Mouse (Mus musculus) olfactory bulb, adult 2 months (tissue): Measurements from ENCODE around the gene Uqcc3. TPM values are rescaled to one million over a fixed set of nuclear protein-coding genes. Genes with fewer than 3 reads are reported as not detected.

Experiments
- H3K27ac ChIP-seq: fragments of 200-500 bp; 2 replicates; pipeline ENCODE4 v1.5.1; 2012; ENCODE audit warnings: low read depth, low read length; ENCODE audit not compliant: insufficient read depth
- H3K4me1 ChIP-seq: fragments of 200-500 bp; 2 replicates; pipeline ENCODE4 v1.6.1; 2012; ENCODE audit warnings: low read length; ENCODE audit not compliant: control insufficient read depth, insufficient read depth
- H3K4me3 ChIP-seq: fragments of 200-500 bp; 2 replicates; pipeline ENCODE4 v1.5.1; 2012; ENCODE audit warnings: mild to moderate bottlenecking, low read depth, low read length, moderate library complexity; ENCODE audit not compliant: insufficient read depth
- CTCF ChIP-seq: fragments of 200-500 bp; IDR thresholded peaks from 2 replicates; pipeline ENCODE4 v1.5.1; 2012; ENCODE audit warnings: low read depth, mild to moderate bottlenecking, low read length, moderate library complexity; ENCODE audit not compliant: insufficient read depth
- POLR2A ChIP-seq: fragments of 200-500 bp; IDR thresholded peaks from 2 replicates; pipeline ENCODE4 v1.6.1; 2012; ENCODE audit warnings: mild to moderate bottlenecking, low read depth, low read length, moderate library complexity; ENCODE audit not compliant: insufficient read depth
- WGBS: fragments of 180-500 bp; shearing (Covaris S2); methylation state at CpG from one replicate; pipeline ENCODE4 v1.1.7; 2018; 5-methylcytosine and 5-hydroxymethylcytosine counted together
- polyA plus RNA-seq: library from polyadenylated mRNA; stranded (reverse); fragments of >200 nt; gene quantifications from 2 replicates; pipeline ENCODE4 v1.2.4, GENCODE M21; 2012; ENCODE audit warnings: low replicate concordance; ENCODE audit not compliant: missing spikeins, insufficient read depth, insufficient read length

The Uqcc3 gene
- not detected in 2 replicates for polyA plus RNA-seq

- WGBS, result under 1% methylated on average over 42 of the region's 42 CpGs
- Histone ChIP-seq H3K4me3 (peak within 1 kb of the TSS; percentile 65), H3K4me1 (peaks cover 3% of the 10 kb centered on the region; the same call in 1 of the 2 replicates), H3K27ac (peak within 1 kb of the TSS; percentile 87)
- TF ChIP-seq CTCF, result no peak
- peak; percentile 49 for TF ChIP-seq POLR2A
Measured at GRCm38 (mm10) chr19:8880311-8881033, at the start of gene Uqcc3. TSS of gene Uqcc3 (minus strand) at chr19:8880923.

- 19% methylated on average over 11 of the region's 11 CpGs for WGBS
- TF ChIP-seq CTCF, result no peak
- TF ChIP-seq POLR2A, result no peak
Measured at GRCm38 (mm10) chr19:8930117-8930516, 49.4 kb upstream of the Uqcc3 start.

GRCm38 (mm10) chr19:8929224-8930088 is 48.7 kb upstream of the Uqcc3 start, which contains the start of the genes Rom1 and Eml3:
TSS of gene Rom1 (minus strand) at chr19:8929356.
TSS of gene Eml3 (plus strand) at chr19:8929552.
- WGBS, result 1% methylated on average over 73 of the region's 74 CpGs
- H3K27ac ChIP-seq, result no peak within 1 kb of the TSS
- TF ChIP-seq POLR2A (no peak), CTCF (no peak)

More at GRCm38 (mm10) chr19:8930117-8930516, 49.4 kb upstream of the Uqcc3 start:
- H3K27ac ChIP-seq, result no peak overlapping the region
- H3K4me1 ChIP-seq, result 0 out of 2 replicates have a peak, but pooled peaks cover 6% of the 10 kb centered on the region
- H3K4me3 ChIP-seq, result peak overlapping the region; percentile 48

GRCm38 (mm10) chr19:8928689-8929223 is 48.0 kb upstream of the Uqcc3 start:
- 20% methylated on average over 16 of the region's 16 CpGs for WGBS
- 0 out of 2 replicates have a peak, but pooled peaks cover 6% of the 10 kb centered on the region for H3K4me1 ChIP-seq
- no peak overlapping the region for H3K27ac ChIP-seq
- TF ChIP-seq CTCF (no peak), POLR2A (no peak)
- peak overlapping the region; percentile 48 for H3K4me3 ChIP-seq

More at GRCm38 (mm10) chr19:8929224-8930088, 48.7 kb upstream of the Uqcc3 start, which contains the start of the genes Rom1 and Eml3:
- H3K4me1 ChIP-seq, result 0 out of 2 replicates have a peak, but pooled peaks cover 6% of the 10 kb centered on the region
- H3K4me3 ChIP-seq, result peak within 1 kb of the TSS; percentile 48

GRCm38 (mm10) chr19:8927891-8928525 is 47.3 kb upstream of the Uqcc3 start:
- WGBS, result 95% methylated on average over 12 of the region's 12 CpGs
- Histone ChIP-seq H3K27ac (no peak overlapping the region), H3K4me1 (0 out of 2 replicates have a peak, but pooled peaks cover 6% of the 10 kb centered on the region), H3K4me3 (no peak overlapping the region)
- TF ChIP-seq POLR2A, result no peak
- TF ChIP-seq CTCF, result no peak

GRCm38 (mm10) chr19:8926766-8927165 is 46.0 kb upstream of the Uqcc3 start:
- Histone ChIP-seq H3K27ac (no peak overlapping the region), H3K4me1 (peaks cover 6% of the 10 kb centered on the region), H3K4me3 (no peak overlapping the region)
- WGBS, result 77% methylated on average over 2 of the region's 2 CpGs
- TF ChIP-seq POLR2A (no peak), CTCF (no peak)

- TF ChIP-seq CTCF (no peak), POLR2A (no peak)
- 77% methylated on average over 9 of the region's 9 CpGs for WGBS
- Histone ChIP-seq H3K4me3 (no peak overlapping the region), H3K27ac (no peak overlapping the region), H3K4me1 (peaks cover 2% of the 10 kb centered on the region)
Measured at GRCm38 (mm10) chr19:8921741-8922140, 41.0 kb upstream of the Uqcc3 start.

- 0 out of 2 replicates have a peak overlapping the region, but pooled peaks have one; percentile 34 for H3K27ac ChIP-seq
- peaks cover 2% of the 10 kb centered on the region for H3K4me1 ChIP-seq
- peak overlapping the region; percentile 99 for H3K4me3 ChIP-seq
- under 1% methylated on average over 6 of the region's 6 CpGs for WGBS
- no peak for TF ChIP-seq CTCF
- no peak for TF ChIP-seq POLR2A
Measured at GRCm38 (mm10) chr19:8920836-8921291, 40.1 kb upstream of the Uqcc3 start.
